Mouse (Mus musculus) gastrocnemius, postnatal 14 days (tissue): ENCODE results near the gene Sema6d. TPM values are rescaled to one million over a fixed set of nuclear protein-coding genes. Genes with fewer than 3 reads are reported as not detected.

Experiments
- DNase-seq: peaks from one replicate; pipeline ENCODE4 v3.0.0; 2021; ENCODE audit warnings: mixed read lengths
- intact Hi-C: fragments of 180-260 bp; cut with DNase I; formaldehyde crosslinking; loops from one replicate; pipeline ENCODE4 v1.15.1; 2025; ENCODE audit warnings: low total_unique reads
- total RNA-seq, 2 experiments: library from RNA; stranded (reverse); gene quantifications; 2 replicates each; pipeline ENCODE4 v1.2.3; 2021

Sema6d gene
- total RNA-seq, 2 experiments from 2014 or later: 8.1 to 13.8 TPM

DNA sequence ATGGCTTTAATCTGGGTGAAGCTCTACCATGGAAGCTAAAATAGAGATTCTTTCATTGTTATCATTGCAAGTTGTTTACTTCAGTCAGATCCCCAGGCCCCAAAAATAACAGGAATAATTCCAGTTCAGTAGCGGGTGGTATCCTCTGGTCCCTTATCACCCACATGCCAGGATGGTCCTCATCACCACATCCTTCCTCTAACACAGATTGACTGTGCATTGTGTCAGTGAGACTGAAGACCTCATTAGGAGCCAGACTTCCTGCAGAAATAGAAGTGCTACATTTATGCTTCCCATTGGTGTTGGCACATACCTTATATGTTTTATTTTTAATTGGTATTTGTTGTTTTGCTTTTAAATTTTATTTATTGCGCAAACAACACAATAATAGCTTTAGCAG lies 354.4 kb downstream of the Sema6d start:
- no peak for DNase-seq

DNA sequence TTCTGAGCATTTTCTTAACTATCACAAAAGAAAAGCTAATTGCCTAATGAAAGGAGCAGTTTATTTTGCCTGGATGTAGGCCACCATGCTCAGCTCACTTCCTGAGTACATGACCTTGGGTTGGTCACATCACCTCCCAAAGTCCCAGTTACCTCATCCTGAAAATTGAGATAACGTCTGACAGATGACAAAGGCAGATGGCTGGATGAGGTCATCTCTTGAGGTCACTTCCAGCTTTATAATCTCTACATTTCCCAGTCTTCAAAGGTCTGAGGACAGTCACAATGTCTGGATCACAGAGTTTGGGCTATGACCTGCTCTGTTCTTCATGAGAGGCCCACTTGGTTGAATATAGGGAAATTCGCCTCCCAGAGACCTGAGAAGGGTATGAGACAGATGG lies 366.1 kb downstream of the Sema6d start:
- intact Hi-C loops: no loop called here
- no peak for DNase-seq

More for the DNA sequence above, 354.4 kb downstream of the Sema6d start:
- intact Hi-C loops: no loop called here

DNA sequence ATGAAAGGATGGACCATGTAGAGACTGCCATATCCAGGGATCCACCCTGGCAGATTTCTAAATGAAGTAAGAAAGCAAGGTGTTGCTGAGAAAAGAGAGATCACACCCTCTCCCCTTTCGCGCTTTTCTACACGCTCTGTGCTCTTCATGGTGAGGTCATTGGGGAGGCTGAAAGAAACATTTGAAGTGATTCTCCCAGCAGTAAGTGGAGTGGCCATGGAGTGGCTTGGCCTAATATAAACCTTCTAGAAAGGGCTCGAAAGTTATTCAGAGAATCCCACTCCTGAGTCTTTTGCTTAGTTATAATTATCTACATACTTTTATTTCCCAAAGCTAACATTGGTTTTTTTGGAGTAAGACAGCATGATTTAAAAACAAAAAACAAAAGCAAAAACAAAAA lies 367.2 kb downstream of the Sema6d start:
- no peak for DNase-seq
- intact Hi-C loops: no loop called here

DNA sequence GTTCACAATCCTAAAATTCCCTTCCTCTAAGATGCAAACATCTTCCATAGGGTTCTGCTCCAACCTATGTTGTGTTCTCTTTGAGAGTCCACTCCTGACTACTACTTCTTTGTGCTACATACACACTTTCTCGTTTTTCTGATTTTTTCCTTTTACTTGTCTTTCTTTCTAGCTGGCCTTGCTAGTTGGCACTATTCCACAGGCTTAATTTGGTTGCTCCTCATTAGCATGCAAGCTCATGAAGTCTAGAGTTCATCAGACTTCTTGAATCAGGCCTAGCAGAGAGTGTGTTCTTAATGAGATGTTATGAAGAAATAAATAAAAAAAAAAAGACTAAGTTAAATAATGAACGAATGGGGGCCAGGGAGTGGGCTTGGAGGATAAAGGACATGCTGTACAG lies 368.3 kb downstream of the Sema6d start:
- intact Hi-C loops: no loop called here
- no peak for DNase-seq

DNA sequence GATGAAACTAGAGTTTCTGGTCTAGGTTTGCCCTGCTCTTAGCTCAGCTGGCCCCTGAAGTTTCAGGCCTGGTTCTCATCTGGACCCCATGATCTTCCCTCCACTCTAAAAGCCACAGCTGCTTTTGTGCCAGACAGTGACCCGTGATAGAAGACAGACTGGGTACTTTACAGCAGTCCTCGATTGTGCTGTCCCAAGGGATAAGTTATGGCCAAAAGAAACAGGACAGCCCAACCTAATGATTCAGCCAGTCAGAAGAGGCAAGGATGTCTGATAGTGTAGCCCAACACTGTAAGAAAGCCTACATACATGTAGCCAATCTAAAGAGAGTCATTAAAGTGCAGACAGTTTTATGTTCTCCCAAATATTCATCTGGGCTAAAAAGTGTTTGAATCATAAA lies 371.2 kb downstream of the Sema6d start:
- no peak for DNase-seq
- intact Hi-C loops: no loop called here

DNA sequence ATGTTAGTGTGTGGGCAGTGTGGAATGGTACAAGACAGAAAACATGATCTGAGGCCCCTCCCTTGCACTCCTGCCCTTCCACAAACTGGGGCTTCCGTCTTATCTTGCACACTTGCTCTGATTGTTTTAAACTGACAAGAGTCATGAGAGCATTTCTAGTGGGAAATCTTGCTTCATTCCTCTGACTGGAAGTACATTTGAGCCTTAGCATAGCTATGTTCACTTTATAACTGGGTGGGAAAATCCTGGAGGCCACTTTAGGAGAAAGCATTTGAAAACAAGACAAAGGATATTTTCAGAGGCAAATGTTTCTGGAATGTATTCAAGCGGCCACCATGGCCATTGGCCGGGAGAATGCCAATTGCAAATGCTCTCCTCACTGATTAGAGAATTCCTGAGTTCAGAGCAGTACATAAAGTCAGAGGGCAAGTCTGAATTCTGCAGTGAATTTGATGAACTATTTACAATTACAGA lies 371.6 kb downstream of the Sema6d start:
- DNase-seq: no peak
- intact Hi-C loops: no loop called here

DNA sequence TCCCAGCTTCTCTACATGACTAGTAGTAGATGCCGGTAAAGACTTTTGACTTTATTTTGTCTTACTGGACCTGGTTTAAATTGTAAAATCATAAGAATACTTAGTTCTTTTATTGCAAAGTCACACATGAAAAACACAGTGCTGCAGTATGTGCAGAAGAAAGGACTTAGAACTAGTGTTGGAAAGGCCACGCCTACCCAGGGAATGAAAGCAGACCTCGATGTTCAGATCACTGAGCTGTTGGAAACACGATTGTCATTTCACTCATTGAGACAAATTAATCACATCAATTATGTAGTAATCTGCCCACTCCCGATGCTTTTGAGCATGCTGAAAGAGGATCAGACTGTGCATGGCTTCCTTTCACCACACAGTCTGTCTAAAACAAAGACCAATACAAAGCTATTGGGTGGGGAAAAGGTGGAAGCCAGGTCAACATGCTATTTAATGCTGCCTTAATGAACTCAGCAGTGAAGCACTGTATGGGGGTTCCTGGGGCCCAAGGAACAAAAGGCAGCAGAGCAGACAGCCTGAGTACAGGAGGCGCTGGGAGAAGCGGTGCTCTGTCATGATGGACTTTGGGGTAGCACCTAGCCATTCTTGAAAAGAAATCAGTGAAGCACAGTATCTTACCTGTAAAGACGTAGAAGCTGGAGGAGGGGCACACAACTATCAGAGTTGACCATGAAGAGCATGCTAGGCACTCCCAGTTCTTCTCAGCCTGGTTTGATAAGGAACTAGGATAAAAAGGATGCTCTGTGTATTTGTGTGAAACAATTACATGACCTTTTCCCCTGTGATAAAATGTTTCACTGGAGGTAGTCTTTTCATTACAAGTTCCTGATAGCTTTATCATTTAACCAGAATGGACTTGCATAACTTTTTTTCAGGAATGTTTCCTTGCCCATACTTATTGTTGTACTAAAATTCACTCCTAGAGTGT lies 375.5 kb downstream of the Sema6d start:
- DNase-seq: no peak
- intact Hi-C loops: no loop called here

DNA sequence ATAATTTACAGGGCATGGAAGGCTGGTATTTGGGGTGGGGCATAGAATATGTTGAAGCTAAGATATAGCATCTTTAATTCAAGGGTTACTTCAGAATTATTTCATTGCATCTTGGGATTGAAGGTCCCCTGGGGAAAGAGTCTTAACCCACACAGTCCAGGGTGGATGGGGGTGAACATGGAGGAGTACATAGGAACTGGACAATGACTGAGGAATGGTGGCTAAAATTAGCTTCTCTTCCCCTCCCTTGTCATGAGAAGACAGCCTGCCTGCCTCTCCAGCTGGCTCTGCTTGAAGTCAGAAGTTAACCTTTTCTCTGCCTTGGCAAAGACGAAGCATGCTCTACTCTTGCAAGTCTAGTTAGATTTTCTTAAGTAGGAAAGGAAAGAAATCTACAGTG lies 377.7 kb downstream of the Sema6d start:
- no peak for DNase-seq

DNA sequence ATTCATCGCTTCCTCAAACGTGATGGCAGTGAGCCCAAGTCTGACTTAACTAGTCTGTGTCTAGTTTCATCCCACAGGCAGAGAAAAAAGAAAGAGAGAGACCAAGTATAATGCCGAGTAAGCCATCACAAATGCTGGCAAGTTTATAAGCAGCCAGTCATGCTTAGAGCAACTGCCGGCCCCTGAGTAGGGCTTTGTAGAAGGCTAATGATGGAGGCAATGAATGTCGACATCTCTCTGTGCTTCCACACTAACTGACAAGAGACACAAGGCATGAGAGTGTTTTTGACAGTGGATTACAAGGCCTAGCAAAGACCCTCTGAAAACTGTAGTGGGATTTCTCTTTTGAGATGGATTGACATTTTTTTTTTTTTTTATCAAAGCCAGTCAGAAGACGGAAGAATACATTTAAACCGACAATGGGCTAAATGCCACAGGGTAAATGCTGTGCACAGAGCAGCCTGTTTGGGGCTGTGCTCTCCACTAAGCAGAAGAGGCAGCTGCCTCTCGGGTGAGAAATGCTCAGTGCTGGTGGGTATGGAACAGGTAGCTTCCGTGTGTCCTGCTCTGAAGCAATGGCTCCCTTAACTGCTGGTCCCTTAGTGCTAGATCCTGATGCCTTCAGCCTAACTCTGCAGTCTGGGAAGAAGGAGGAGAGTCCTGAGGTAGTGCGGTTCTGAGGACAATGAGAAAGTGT lies 380.7 kb downstream of the Sema6d start:
- intact Hi-C loops: no loop called here
- DNase-seq: no peak

More for the DNA sequence above, 377.7 kb downstream of the Sema6d start:
- intact Hi-C loops: no loop called here

DNA sequence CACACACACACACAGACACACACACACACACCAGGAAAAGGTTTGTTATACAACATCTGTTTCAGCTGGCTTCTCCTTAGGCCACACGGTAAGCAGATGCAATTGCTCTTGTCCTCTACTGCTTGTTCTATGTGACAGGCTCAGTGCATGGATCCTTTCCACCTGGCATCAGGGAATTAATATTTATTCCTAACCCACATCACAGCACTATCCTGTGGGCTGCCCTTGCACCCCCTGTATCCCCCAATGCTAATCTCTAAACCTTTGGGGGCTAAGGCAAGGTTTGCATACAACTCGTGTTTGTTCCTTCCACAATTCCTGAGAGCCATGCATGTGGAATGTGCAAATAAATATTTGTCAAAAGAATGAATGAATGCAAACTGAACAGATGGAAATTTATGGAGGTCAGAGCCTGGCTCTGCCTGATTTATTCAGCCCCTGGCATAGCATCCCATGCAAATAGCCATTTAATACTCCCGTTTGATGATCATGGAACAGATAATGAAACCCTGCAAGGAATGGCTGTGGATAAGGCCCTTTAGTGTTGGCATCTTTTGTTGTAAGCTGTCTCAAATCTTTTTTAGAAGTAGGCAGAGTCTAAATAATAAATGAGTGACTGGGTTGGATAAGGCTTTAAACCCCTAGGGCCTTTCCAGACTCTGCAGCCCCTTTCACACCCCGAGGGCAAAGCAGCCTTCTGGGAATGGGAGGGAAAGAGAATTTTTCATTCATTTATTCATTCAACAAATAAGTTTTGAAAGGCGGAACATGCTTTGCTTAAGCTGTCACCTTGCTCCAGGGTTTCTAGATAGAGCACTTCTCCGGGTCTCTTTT lies 383.1 kb downstream of the Sema6d start:
- no peak for DNase-seq
- intact Hi-C loops: no loop called here

DNA sequence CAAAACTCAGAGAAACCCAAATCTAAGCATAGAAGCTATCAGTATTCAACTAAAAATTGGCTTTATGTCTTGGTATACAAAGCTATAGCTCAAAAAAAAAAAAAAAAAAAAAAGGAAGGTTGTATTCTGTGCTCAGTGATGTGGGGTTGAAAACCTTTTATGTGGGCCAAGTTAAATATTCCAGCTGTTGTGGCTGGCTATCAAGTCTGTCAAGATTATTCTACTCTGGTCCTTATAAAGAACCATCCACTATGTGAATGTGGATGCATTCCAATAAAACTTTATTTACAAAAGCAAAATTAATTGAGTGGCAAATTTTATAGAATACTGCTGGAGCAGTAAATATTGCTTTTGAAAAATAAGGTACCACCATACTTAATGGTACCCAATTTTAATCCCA lies 388.1 kb downstream of the Sema6d start:
- intact Hi-C loops: no loop called here
- DNase-seq: no peak

DNA sequence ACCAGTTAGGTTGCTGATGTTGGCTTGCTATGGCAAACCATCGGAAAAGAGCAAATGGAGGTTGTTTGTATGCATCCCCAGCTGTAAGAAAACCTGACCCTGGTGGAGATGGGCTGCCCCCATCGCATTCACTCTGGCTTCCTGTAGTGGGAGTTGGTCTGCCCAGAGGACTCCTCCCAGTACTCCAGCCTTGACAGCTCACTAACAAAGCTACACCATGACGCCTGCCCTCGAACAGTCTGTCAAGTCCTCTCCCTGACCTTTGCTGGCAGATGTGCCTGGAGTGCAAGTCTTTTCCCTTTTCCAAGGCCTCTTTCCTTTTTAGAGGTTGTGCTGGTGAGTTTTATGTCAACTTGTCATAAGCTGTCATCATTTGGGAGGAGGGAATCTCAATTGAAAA lies 388.8 kb downstream of the Sema6d start:
- intact Hi-C loops: no loop called here
- no peak for DNase-seq

DNA sequence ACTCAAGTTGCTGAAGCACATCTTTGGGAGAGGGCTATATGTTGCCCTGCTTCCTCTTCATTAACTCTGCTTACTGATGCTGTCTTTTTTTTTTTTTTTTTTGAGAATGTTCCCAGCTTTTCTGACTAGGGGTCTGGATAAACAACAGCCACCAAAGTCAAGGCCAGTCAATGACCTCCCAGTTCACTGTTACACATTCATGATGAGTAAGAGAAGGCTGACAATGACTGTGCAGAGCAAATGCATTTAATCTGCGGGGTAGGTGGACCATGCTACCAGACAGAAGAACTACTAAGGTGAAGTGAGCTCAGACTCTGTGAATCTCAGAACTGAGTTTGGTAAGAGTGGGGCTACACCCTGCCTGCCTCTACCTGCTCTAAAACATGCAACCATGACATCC lies 396.0 kb downstream of the Sema6d start:
- no peak for DNase-seq
- intact Hi-C loops: no loop called here

DNA sequence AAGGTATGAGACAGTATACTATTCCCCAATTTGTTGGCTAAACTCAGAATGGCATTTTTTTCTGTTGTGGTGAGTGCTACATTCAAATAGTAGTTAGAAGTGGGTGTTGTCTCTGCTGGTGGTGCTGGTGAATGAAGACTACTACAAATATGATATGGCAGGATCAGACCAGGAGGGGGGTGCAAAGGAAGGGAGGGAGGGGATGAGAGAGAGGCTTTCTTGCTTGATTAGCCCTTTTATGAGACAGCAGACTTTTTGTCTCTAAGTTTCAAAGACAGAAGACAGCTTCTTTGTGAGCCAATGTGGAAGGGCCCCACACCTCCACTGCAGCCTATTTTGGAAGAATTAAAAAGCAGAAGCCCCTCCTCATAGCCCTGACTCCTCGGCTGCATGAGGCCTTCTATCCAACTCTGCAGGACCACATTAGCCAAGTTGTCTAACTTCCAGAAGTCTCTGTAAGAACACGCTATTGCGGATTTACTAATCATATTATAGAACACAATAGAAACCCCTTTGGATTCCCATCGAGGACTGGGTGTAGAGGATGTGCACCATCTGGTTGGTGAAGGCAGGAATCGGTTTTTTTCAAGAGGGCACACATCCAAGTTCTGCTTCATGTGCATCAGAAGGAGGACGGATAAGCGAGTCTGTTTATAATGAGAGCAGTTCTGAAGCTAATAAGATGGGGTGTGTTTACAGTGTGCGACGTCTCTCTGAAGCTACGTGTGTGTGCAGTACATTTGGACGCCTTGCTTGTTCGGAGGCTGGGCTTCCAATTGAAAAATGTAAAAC lies 400.4 kb downstream of the Sema6d start:
- no peak for DNase-seq
- intact Hi-C loops: no loop called here

DNA sequence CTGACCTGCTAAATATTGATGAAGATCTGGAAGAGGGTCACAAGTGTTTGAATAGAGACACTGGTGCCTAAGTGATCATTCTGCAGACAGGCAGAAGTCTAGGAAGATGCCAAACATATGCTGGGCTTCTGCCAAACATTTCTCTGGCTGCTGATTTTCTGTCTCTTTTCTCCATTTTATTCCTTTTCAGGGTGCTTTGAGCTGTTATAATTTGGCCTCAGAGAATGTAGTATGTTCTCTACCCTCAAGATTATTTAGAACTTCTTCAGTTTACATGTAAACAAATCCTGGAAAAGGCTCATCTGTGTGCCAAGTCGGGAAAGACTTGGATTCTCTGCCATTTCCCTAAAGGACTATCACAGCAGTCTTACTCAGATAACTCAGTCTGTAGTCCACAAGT lies 406.0 kb downstream of the Sema6d start:
- intact Hi-C loops: no loop called here
- no peak for DNase-seq

DNA sequence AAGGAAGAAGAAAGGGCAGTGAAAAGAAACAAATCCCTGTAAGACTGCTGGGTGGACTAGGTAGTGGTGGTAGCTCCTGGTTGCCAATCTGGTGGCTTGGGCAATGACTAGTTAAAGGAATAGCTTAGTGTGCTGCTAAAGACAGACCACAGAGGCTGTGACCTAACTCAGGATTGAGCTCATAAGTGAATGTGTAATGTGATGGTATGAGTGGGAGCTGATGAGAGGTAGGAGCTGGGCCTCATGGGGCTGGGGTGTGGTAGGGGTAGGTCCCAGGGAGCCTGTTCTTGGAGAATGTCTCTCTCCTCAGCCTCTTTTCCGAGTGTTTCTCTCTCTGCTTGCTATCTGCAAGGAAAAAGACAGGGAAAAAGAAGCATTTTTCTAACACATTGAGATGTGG lies 409.9 kb downstream of the Sema6d start:
- no peak for DNase-seq
- intact Hi-C loops: no loop called here

DNA sequence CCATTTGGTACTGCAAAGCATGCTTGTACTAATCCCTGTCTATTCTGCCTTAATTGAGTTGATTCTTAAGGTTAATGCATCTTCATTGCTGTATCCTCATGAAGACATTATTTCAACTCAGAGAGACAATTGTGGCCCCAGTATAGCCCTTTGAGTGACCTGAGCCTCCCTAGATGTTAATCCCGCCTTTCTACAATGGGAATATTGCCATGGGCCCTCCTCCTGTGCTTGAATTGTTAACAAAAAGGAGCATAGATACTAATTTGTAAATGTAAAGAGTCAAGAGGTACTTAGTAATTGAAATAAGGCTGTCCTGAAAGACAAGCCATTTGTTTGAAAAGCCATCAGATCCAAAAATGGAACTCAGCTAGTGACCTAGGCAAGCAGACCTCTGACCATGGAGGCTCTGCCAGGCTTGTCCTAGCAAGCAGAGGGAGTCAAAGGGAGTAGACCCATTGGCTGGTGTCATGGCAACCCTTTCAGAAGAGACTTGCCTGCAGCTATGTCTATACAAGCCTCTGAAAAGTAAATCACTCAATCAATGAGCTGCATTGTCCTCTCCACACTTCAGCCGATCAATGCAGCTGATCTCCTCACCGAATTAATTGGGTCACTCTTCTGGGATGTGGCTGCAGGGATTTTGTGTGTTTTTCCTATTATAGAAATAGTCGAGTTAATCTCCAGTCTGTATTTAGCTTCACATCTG lies 416.2 kb downstream of the Sema6d start:
- intact Hi-C loops: no loop called here
- no peak for DNase-seq

DNA sequence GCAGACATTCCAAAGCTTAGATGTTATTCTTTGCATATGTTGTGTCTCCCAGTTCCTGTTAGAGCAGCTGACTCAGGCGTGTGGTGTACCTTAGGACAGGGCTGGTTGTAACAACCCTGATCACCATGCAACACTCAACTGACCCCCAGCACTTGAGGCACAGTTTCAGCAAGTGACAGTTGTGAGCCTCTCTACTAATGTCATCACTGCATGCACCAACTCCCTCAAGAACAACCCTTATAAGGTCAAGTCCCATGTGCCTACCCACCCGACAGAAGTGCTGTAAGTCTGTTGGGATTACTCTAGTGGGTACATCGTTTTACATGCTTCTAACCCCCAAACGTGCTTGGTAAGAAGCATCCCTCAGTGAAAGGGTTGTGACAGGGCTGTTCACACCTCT lies 418.0 kb downstream of the Sema6d start:
- no peak for DNase-seq
- intact Hi-C loops: no loop called here

DNA sequence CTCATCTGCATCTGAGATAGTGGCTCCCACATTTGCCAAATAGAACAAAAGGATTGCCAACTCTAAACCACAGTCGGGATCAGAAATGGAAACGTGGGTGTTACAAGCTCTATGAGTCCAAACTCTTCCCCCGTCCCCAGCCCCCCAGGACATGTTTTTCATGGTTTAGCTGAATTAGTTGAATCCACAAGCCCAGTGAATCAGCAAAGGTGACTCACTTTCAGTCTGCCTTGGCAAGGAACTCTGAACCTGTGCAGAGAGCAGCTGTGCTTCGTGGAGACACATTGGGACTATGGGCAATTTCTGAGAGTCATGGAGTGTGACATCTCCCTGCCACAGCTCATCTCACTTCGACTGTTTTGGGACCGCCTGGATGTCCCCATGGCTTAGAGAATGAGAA lies 419.7 kb downstream of the Sema6d start:
- DNase-seq: no peak
- intact Hi-C loops: no loop called here
